Mouse (Mus musculus) thymus, postnatal 10 days (tissue): ENCODE measurements at regions not wholly inside any gene's neighbourhood (a gene's known extent, or its start where the extent isn't known, plus 50 kb on each side); places are given as distances from the start of the nearest gene placed in this dataset.
"Not testable (repeated sequence)": the region's sequence is repeated elsewhere in the genome, so short reads cannot be mapped to it uniquely, and the experiment has no call there.

Source experiments
- DNase-seq, 2 experiments: peaks; one replicate each; pipeline ENCODE4 v3.0.0; 2021; ENCODE audit warnings: low spot score in 2 of 2

DNA sequence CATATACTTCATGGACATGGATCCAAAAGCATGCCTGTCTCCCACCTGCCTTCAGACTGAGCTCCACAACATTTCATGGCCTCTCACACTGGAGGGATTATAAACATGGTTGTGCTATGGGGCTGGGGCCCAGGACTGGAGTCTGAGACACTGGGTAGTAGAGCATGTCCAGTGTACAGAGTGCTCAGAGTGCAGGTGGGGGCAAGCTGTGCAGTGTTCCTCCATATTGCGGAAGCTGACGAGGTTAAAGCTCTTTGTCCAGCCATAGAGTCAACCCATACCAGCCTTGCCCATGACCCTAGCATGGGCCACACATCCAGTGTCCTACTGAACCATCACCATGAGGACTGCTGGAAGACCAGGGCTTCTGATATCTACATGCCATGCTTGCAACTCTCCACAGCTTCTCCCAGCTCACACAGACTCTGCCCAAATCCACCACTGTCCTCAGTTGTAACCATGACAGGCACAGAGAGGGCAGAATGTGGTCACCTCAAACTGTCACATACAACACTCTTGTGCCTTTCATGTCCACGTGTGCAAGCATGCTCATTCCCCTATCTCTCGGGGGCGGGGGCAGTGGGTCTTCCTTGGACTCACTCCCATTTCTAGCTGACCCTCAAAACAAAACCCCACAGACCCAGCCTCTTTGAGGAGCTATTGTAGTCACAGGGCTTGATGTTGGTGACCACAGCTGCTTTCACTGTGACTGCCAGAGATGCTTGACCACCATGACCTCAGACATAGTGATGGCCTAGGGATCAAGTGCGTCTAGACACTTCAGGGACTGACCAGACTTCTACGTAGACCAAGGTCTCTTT, 55.9 kb downstream of the Tmem121 start:
- no peak for DNase-seq

DNA sequence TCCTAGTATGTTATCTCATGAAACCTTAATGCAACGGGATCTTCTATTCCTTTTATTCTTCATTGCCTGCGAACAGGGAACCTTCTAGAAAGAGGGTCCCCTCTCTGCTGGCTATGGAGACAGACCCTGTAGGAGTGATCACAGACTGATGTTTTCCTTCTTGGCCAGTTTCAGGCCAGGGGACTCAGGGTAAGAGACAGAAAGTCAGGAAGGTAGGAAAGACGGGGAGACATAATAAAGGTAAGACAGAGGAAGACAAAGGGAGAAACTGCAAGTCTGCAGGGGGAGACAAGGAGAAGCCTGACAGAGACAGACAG, 56.4 kb downstream of the Tmem121 start:
- no peak for DNase-seq

DNA sequence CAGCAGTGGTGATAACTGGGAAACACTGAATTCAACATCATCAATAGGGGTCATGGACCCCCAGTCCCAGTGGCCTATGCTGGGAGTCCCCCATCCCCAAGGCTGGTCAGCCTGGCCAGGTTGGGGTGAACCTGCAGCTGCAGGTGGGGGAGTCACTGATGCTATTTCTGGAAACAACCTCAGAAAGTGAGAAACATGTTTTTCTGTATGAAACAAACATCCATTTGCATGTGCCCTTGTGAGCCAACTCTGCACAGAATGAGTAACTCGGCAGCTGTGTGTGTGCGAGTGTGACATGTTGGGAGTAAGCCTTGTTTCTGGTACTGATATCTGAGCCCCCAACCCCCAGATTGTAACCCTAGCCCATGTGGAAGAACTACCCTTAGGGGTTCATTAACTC, 59.0 kb downstream of the Tmem121 start:
- no peak for DNase-seq

DNA sequence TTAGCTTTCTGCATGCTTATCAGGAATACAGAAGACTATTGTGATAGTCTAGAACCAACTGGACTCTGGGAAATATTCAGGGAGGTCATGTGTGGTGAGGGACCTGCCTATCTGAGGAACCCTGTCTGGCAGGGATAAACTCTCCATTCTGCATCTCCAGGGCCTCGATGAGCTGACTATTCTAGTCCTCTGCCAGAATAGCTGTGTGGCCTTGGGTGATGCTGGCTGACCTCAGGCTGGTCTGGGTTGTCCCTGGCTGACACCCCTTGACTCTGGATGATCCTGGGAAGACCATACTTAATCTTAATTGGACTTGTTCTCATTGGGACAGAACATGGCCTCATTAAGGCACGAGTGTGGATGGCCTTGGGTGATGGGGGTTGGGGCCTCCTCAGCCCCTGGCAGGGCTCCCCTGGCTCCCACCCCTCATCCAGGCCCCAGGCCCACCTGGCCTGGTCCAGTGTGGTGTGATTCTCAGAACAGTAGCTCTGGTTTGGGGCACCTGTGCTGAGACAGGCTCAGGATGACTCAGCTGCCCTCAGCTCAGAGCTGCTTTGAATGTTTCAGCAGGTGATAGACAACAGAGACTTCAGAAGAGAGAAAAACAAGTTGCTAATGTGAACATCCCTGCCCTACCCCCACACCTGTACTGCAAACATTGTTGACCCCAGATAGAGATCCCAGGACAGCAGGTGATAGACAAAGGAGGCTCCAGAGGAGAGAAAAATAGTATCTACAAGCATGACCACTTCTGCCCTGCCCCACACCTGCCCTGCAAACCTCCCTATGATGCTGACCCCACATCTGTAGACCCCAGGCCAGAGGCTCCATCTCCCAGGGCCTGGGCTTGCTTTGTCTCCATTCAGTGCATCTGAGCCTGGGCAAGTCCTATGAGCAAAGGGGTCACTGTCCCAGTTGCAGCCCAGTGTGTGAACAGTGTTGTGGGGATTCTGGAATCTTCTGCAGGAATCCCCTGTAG, 68.0 kb downstream of the Tmem121 start:
- DNase-seq: not testable (repeated sequence)

DNA sequence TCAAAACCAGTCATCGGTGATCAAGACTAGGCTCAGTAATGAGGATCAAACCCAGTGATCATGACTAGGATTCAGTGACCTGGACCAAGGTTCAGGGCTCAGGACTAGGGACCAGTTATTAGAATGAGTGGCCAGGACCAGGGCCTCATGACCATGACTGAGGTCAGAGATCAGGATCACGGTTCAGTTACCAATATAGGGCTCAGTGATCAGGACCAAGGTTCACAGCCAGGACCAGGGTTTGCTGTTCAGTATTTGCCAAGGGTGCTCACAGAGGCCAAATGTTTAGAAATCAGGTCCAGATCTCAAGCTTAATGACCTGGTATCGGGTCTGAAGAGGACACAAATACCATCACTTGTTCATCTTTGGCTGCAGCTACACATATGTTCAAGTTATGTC, 69.6 kb downstream of the Tmem121 start:
- no peak for DNase-seq

DNA sequence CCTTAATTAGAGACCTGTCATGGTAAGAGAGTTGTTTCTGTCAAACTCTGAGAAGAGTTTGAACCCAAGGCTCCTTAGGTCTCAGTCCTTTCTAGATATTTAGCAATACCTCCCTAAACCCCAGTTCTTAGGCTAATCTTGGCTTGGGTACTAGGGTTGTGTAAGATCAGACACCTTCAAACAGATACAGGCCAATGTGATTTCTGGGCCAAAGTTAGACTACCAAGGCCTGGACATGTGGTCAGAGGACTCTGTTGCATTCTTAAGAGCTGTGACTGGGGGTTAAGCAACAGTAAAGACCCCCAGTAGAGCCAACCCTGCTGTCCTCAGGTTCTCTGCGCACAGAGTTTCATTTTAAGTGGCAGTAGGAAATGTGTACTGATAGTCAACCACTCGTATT, 70.9 kb downstream of the Tmem121 start:
- DNase-seq: no peak

DNA sequence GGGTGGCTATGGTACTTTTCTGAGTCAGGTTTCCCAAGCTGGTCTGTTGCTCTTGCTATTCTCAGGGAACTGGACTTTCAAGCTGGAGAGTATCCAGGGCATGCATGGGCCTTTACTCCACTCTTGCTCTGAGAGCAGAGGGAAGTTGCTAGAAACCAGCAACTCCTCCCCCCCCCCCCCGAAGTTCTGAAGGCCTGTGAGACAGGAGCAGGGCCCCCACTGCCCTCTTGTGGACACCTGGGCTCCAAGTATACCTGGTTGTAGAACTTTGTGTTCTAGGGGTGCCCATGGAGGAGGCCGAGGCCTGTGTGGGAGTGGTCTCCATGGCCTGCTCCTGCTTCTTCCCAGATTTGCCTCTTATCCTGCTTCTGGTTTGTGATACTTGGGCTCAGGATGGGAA, 71.5 kb downstream of the Tmem121 start:
- DNase-seq: no peak

DNA sequence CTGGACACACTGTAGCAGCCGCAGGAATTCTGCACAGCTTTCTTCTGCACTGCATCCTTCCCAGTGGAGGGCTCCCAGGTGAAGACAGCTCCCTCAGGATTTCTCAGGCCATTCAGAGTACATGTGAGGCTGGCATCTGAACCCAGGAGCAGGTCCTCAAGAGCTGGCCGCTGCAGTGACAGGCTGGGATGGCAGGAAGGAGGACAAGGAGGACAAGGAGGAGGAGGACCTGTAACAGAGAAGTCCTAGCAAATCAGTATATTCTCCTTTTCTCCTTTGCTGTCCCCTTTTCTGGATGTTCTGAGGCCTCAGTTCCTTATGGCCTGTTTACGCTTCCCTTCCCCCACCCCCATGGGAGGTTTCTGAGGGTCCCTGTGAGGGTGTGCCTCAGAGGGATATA, 73.7 kb downstream of the Tmem121 start:
- DNase-seq: no peak

DNA sequence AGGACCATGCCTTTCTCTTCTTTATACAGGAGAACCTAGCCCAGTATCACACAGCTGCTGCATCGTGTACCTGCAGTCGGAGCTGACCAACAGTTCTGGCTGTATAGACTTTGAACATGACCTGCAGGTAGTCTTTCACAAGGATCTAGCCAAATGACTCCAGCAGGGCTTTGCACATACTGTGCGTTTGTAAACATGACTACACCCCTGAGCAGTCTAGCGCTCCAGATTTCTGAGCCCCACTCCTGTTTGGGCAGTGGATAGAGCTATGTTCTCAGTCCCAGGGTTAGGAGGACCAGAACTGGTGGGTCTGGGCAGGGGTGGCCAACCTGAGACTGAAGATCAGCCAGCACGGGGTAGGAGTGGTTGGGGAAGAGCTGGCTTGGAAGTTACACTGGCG, 74.6 kb downstream of the Tmem121 start:
- DNase-seq: no peak

DNA sequence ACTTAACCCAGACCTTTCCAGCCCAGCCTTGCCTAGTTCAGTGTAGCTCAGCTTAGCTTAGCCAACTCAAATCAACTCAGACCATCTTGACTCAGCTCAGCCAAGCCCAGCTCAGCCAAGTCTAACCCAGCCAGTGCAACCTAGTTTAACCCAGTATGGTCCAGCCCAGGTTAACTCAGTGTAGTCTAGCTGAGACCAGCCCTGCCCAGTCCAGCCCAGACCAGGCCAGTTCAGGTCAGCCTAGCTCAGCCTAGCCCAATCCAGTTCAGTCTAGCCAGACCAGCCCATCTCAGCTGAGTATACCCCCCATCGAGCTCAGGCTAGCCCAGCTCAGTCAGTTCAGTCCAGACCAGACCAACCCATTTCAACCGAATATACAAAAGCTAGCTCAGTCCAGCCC, 90.2 kb downstream of the Tmem121 start:
- no peak for DNase-seq

DNA sequence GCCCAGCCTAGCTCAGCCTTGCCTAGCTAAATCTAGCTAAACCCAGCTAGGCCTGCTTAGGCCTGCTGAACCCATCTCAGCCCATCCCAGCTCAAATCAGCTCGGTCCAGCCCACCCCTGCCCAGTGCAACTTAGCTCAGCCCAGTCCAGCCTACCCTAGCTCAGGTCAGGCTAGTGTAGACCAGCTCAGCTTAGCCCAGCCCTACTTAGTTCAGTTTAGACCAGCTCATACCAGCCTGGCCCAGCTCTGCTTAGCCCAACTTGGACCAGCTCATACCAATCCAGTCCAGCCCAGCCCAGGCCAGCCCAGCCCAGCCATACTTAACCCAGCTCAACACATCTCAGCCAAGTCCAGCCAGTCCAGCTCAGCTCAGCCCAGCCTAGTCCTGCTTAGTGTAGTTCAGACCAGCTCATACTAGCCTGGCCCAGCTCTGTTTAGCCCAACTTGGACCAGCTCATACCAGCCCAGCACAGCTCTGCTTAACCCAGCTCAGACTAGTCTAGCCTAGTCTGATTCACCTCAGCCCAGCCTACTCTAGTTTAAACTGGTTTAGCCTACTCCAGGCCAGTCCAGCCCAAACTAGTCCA, 90.7 kb downstream of the Tmem121 start:
- no peak for DNase-seq

DNA sequence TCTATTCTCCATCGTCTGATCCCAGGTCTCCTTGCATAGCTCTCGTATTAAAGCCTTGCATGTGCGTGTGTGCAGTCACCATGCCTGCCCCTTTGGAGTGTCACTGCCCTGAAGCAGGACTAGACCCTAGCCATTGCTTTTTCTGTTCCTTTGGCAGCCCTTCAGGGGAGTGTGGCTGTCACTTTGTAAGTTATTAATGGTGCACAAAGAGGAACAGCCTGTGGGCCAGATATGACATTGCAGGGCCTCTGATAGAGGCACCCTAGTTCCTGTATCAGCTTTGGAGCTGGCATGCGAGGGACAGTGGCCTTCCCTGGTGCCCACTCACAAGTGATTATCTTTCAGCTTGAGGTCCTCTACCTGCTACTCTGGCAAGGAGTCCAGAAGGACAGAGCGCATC, 92.0 kb downstream of the Tmem121 start:
- DNase-seq: no peak

DNA sequence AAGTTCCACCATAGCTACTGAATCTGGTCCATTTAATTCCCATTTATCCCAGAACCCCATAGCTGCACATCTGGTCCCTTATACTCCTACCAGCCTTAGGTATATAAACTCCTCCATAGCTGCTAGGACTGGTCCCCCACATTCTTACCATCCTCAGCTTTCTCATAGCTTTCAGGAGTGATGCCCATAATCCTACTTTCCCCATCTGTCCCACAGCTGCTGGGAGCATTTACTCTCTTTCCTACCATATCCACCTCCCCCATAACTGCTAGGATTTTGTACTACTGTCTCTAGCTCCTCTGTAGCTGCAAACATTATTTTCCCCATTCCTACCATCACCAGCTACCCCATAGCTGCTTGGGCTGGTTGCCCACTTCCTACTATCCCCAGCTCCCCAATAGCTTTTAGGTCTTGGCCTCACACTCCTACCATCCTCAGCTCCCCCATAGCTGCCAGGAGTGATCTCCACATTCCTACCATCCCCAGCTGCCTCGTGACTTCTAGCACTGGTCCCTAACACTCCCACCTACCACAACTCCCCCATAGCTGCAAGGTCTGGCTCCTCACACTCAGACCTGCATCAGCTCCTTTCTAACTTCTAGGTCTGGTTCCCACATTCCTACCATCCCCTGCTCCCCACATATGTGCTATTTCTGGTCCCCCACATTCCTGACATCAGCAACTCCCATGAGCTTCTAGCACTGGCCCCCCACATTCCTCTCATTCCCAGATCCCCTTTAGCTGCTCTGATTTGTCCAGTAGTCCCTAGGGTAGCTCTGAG, 106.5 kb downstream of the Tmem121 start:
- no peak for DNase-seq

DNA sequence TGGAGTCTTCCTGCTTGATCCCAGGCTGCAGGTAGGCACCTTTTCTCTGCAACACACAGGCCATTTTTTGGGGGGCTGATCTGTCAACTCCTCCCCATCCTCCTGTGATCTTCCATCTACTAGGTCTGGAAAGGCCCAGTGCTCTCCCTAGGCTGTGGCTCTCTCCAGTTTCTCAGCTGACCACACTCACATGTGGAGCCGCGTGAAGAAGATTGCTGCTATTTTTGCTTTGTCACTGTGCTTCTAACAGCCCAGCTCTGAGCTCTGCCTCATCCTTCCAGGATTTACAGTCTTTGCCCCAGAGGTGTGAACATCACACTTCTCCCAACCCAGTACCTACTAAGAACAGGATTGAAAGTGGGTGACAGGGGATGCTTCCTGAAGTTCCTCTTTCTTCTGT, 110.2 kb downstream of the Tmem121 start:
- no peak for DNase-seq

DNA sequence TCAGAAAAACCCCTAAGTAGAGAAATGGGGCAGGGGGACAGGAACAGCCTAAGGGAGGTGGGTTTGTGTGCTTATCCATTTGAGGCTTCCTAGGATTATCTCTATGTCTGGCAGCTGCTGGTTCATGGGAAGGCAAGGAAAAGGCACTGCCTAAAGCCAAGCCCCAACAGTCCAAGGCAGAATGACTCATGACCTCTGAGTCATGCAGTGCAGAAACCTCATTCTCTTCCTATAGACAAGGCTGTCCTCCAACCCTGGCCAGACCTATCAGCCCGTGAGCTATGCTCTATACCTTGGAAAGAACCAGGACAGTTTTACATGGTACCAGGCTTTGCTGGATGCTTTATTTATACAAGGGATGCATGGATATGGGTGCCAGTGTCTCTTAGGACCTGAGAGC, 120.2 kb downstream of the Tmem121 start:
- no peak for DNase-seq

DNA sequence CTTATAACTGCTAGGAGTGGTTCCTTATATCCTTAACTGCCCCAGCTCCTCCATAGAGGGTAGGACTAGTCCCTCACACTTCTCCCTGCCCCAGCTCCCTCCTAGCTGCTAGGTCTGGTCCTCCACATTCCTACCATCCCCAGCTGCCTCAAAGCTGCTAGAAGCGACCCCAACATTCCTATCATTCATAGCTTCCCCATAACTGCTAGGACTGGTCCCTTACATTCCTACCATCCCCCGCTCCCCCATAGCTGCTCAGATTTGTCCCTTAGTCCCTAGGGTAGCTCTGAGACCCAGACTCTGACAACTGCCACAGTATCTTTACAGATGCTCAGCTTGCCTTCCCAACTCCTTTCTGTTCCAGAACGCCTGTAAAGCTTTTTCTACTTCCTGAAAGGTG, 127.6 kb downstream of the Tmem121 start:
- no peak for DNase-seq

DNA sequence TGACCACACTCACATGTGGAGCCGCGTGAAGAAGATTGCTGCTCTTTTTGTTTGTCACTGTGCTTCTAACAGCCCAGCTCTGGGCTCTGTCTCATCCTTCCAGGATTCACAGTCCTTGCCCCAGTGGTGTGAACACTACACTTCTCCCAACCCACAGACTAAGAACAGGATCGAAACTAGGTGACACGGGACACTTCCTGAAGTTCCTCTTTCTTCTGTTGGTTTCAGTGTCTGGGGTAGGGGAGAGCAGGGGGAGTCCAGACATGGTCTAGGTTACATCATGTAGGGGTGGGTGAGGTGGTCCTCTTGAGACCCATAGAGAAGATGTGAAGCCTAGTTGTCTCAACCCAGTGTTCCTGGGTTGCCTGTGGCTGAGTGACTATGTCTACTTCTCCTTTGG, 128.9 kb downstream of the Tmem121 start:
- DNase-seq: no peak

DNA sequence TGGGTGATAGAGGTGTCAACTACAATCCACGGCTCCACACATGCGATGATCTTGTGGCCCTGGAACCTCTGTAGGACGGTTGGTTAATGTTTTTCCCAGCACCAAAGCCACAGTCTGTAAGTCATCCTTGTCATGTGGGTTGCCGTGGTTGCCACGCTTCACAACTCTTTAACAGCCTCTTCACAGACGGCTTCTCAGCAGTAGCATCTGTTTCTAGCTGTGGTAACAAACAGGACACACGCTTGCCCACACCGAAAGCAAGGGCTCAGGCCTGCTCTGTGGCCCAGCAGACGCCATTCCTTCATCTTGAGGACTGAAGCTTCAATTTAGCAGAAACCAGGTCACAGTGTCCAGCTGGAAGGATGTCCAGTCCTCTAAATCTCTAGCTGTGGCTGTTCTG, 135.4 kb downstream of the Tmem121 start:
- no peak for DNase-seq

DNA sequence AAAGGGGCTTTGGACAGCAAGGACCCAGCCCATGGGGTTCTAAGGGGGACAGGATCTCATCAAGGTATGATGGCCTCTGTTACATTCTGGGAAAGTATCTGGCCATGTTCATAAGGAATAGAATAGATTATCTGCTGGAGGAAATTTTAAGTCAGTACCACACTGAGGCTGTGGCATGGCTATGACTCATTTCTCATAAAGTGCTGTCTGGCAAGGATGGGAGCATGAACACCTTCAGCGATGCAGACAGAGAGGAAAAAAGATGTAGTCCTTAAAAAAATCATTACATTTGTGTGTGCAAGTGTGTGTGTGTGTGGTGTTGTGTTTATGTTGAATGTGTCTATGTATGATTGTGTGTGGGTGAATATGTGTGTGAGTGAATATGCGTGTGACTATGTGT, 136.4 kb downstream of the Tmem121 start:
- DNase-seq: no peak

DNA sequence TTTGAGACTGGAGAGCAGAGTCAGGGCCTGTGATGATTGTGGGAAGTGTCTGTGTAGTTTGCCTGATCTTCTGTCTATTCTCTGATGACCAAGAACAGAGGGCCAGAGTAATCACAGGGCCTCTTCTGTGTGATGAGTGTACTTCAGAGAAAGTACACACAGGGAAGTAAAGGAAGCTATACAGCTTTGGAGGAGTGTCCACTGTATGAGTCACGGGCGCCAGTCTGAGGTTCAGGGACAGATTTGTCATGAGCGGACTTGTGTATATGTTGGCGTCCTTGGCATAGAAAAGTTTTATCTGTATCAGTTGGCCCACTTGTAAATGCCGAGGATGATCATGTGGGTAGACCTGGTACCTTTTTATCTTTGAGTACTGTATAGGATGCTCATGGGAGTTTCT, 142.1 kb downstream of the Tmem121 start:
- no peak for DNase-seq

DNA sequence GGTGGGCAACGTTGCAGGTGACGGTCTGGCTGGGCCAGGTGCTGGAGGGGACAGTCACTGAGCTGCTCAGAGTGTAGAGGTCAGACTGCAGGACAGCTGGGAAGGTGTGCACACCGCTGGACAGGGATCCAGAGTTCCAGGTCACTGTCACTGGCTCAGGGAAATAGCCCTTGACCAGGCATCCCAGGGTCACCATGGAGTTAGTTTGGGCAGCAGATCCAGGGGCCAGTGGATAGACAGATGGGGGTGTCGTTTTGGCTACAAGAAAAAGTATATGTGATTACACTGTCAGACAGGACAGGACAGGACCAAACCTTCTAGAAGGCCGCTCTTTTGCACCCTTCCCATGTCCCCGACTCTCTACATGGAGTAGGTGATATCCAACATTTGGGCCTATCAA, 144.5 kb downstream of the Tmem121 start:
- DNase-seq: no peak

DNA sequence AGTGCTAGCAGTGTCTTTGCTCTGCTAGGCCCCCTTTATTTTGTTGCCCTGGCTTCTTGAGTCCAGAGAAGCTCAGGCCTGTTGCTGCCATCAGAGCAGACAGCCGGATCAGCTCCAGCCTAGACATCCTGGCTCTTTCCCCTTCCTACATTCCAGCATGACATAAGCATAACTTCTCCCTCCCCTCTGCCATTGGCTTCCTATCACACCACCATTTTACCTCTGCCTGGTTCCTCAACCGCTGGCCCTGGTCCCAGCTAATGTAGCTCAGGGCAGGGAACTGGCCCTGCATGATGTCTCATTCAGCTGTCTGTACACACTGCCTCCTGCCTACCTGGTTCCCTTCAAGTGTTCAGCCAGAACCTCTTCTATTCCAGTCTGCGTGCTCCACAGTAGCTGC, 146.5 kb downstream of the Tmem121 start:
- no peak for DNase-seq
